Mouse (Mus musculus): ENCODE data around the gene Smim5. TPM values are rescaled to one million over a fixed set of nuclear protein-coding genes. Genes with fewer than 3 reads are reported as not detected.

The Smim5 gene
- polyA plus RNA-seq, 1 experiment from 2014 or later = 4.1 TPM

DNA sequence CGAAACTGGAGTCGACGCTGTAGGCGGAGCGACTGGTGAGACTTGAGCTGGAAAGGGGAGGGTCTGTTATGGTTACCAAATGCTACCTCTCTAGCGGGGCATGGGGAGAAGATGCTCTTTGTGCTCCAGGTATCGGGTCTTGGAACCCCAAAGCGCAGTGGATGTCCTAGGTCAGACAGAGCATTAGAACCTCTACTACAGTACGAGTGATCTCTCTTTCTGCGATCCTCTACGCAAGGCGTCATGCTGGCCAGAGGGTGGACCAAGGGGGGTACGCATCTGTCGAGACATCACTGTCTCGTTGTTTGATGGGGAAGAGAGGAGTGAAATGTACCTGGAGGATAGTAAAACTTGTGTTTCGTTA, 34.0 kb downstream of the Smim5 start:
- H3K27ac ChIP-seq = peak overlapping the region; percentile 59; the same call in 1 of the 2 replicates

DNA sequence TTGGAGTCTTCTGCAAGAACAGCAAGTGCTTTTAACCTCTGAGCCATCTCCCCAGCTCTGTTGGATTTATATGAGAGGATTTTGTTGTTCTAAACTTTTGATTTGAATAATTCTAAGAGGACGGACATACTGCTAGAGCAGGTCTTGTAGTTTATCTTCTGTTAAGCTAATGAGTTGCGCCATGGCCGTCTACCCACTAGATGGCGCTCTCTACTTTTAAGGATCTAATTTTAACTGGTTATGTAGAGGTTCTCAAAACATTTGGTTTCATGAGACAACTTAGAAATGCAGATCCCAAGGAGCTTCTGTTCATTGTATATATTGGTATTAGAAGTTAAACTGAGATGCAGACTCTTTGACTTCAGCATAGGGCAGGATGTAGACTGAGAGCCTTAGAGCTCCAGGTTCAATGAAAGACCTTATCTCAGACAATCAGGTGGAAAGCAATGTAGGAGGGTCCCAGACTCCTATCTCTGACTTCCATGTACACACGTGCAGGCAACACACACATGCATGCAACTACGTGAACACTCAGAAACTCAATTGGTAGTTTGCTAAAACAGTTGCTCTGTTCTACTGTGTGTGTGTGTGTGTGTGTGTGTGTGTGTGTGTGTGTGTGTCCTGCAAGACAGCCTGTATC, 40.0 kb downstream of the Smim5 start:
- ATAC-seq (replicated peaks; ENCODE audit: low FRiP score) = no peak
- no peak overlapping the region for H3K4me3 ChIP-seq (replicated peaks)
- no peak overlapping the region for H3K4me2 ChIP-seq
- H3K9me3 ChIP-seq (replicated peaks) = no peaks in the 10 kb centered on the region
- WGBS = 37% methylated on average over 6 of the region's 6 CpGs
- H3K27ac ChIP-seq = no peak overlapping the region
- no peaks in the 10 kb centered on the region for H3K27me3 ChIP-seq
- no peak overlapping the region for H3K9ac ChIP-seq
- H3K4me1 ChIP-seq = peaks cover 2% of the 10 kb centered on the region
- peaks cover 88% of the 10 kb centered on the region for H3K36me3 ChIP-seq

More for the DNA sequence above, 34.0 kb downstream of the Smim5 start:
- Histone ChIP-seq H3K36me3 (peaks cover 32% of the 10 kb centered on the region), H3K4me1 (peaks cover 23% of the 10 kb centered on the region), H3K27me3 (no peaks in the 10 kb centered on the region), H3K4me2 (peak overlapping the region; percentile 88), H3K9ac (peak overlapping the region; percentile 81), H3K4me3 (replicated peaks) (peak overlapping the region; percentile 96), H3K9me3 (replicated peaks) (no peaks in the 10 kb centered on the region)
- peak; percentile 31 for ATAC-seq (replicated peaks; ENCODE audit: low FRiP score)
- WGBS = under 1% methylated on average over 16 of the region's 16 CpGs

DNA sequence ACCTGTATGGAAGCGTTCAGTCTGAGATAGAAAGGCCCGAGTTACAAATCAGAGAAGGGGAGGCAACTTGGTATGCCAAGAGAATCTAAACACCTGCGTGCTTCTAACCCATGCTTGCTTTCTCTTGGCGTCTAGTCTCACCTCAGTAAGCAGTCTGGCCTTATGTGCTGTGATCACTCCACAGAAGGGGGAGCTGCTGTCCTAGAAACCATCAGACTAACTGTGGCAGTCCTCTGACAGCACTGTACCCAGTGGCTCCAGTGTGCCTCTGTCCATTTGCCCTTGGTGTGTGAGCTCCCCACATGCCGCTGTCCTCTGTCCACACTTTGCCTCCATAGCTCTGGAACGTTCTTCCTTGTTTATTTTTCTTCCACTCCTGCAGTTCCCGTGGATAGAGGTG, 42.2 kb downstream of the Smim5 start:
- Histone ChIP-seq H3K4me1 (no peaks in the 10 kb centered on the region), H3K27ac (no peak overlapping the region), H3K9ac (no peak overlapping the region), H3K4me2 (no peak overlapping the region), H3K27me3 (no peaks in the 10 kb centered on the region), H3K4me3 (replicated peaks) (no peak overlapping the region), H3K9me3 (replicated peaks) (no peaks in the 10 kb centered on the region), H3K36me3 (peaks cover 95% of the 10 kb centered on the region)
- WGBS = 78% methylated on average over 7 of the region's 7 CpGs
- no peak for ATAC-seq (replicated peaks; ENCODE audit: low FRiP score)

DNA sequence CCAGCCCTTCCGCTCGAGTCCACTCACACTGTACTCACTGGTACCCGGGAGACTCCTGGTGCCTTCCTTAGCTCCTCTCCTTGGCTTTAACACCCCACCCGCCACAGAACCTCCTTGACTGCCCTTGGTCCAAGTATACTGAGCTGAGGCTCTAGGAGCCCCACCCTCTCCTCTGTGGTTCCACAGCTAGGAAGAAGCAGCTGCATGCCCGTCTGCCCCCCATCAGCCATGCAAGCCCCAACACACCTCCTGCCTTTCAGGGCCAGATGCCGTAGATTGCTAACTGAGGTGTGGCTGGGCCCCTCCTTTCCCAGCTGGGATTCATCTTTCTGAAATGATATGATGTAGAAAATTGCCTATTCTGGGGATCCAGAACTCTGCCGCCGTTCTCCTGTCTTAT, 45.5 kb downstream of the Smim5 start:
- Histone ChIP-seq H3K27ac (no peak overlapping the region), H3K27me3 (no peaks in the 10 kb centered on the region), H3K4me1 (no peaks in the 10 kb centered on the region), H3K4me2 (no peak overlapping the region), H3K9ac (no peak overlapping the region), H3K36me3 (peaks cover 94% of the 10 kb centered on the region), H3K9me3 (replicated peaks) (no peaks in the 10 kb centered on the region), H3K4me3 (replicated peaks) (no peak overlapping the region)
- WGBS = 88% methylated on average over 8 of the region's 8 CpGs
- ATAC-seq (replicated peaks; ENCODE audit: low FRiP score) = no peak

DNA sequence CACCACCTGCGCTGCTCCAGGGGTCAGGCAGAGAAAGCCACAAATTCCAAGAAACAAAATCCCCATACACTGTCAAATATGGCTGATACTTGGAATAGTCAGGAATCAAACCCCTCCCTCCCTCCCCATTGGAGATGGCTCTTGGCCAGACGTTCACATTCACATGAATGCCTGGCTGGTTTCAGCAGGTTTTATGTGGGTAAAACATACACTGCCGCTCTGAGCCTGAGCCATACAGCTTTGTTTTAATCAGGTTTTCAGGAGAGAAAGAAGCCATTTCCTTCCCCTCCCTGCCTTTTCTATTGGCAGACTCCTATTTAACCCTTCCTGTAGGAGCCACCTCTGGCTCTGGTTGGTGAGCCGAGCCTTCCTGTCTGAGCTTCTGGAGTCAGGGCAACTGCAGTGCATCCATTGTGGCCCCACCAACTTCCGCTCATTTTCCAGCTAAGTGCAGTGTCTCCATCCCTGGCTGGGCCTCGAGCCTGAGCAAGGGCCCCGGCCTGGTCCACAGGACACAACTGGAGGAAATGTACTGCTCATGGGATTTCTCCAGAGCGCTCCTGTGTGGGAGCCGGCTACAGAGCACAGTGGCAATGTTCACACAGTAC, 46.6 kb downstream of the Smim5 start:
- no peaks in the 10 kb centered on the region for H3K27me3 ChIP-seq
- peak overlapping the region; percentile 41; the same call in 1 of the 2 replicates for H3K27ac ChIP-seq
- no peak for ATAC-seq (replicated peaks; ENCODE audit: low FRiP score)
- H3K36me3 ChIP-seq = peaks cover 94% of the 10 kb centered on the region
- no peaks in the 10 kb centered on the region for H3K9me3 ChIP-seq (replicated peaks)
- H3K4me1 ChIP-seq = no peaks in the 10 kb centered on the region
- no peak overlapping the region for H3K4me3 ChIP-seq (replicated peaks)
- H3K4me2 ChIP-seq = no peak overlapping the region
- H3K9ac ChIP-seq = no peak overlapping the region
- 83% methylated on average over 9 of the region's 9 CpGs for WGBS

DNA sequence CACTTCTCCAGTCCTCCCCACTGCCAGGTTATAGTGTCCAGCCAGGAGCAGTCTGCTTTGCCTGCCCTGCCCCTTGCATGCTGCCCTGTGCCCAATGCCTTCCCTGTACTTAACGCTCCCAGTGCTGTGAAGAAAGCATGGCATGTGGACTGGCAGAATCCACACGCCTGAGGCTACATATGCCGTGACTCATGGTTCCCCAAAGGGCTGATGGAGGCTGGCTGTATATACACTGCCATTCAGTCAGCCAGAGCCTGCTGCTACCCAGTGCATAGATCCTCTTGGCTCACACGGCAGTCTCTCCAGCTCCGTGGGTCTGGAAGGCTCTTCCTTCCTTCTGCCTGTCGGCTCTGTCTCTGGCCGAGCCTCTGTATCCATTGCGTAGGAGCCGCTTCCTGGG, 48.5 kb downstream of the Smim5 start:
- H3K9ac ChIP-seq = no peak overlapping the region
- no peak for ATAC-seq (replicated peaks; ENCODE audit: low FRiP score)
- no peak overlapping the region for H3K4me3 ChIP-seq (replicated peaks)
- H3K27me3 ChIP-seq = no peaks in the 10 kb centered on the region
- no peak overlapping the region for H3K4me2 ChIP-seq
- WGBS = 84% methylated on average over 9 of the region's 9 CpGs
- H3K4me1 ChIP-seq = no peaks in the 10 kb centered on the region
- peaks cover 95% of the 10 kb centered on the region for H3K36me3 ChIP-seq
- H3K27ac ChIP-seq = no peak overlapping the region
- no peaks in the 10 kb centered on the region for H3K9me3 ChIP-seq (replicated peaks)

DNA sequence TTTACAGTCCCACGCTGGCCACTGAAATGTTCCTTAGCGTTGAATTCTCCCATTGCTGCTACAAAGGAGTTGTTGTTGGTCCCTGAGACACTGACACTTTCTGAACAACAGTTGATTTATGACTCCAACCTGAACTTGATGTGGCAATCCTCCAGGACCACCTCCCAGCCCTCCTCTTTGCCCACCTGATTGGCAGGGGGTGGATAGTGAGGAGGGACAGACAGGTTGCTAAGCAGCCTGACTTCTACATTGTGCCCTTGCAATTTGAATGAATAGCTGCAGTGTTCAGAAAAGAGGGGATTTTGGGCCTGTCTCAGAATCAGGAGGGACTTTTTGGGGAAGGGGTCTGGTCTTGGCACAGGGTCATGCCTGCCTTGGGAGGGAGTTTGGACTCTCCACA, 51.0 kb downstream of the Smim5 start:
- H3K4me3 ChIP-seq (replicated peaks) = no peak overlapping the region
- no peaks in the 10 kb centered on the region; the same call in 1 of the 2 replicates for H3K4me1 ChIP-seq
- no peak for ATAC-seq (replicated peaks; ENCODE audit: low FRiP score)
- 84% methylated on average over 2 of the region's 2 CpGs for WGBS
- no peaks in the 10 kb centered on the region for H3K27me3 ChIP-seq
- no peak overlapping the region for H3K27ac ChIP-seq
- H3K36me3 ChIP-seq = peaks cover 96% of the 10 kb centered on the region
- no peaks in the 10 kb centered on the region for H3K9me3 ChIP-seq (replicated peaks)
- no peak overlapping the region for H3K4me2 ChIP-seq
- no peak overlapping the region for H3K9ac ChIP-seq

DNA sequence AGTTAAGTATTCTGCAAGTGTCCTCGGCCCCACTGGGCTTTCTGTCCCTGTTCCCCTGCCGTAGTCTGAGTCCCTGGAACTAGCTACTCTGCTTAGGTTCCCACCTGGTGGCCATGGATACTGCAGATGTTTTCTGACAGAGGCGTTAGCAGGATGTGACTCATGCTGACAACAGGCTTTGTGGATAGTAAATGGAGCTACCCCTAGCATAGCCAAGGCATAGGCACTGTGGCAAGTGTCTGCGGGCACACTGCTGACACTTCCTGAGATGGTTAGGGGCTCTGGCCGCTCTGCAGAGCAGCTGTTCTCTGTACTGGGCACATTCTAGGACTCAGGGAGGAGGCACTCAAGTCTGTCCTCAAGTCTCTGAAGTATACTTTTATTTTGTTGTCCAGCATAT, 54.9 kb downstream of the Smim5 start:
- no peak for ATAC-seq (replicated peaks; ENCODE audit: low FRiP score)
- H3K9me3 ChIP-seq (replicated peaks) = no peaks in the 10 kb centered on the region
- H3K36me3 ChIP-seq = peaks cover 90% of the 10 kb centered on the region
- H3K4me1 ChIP-seq = no peaks in the 10 kb centered on the region; the same call in 1 of the 2 replicates
- no peak overlapping the region for H3K4me2 ChIP-seq
- no peak overlapping the region for H3K9ac ChIP-seq
- 85% methylated on average over 5 of the region's 5 CpGs for WGBS
- H3K4me3 ChIP-seq (replicated peaks) = no peak overlapping the region
- no peak overlapping the region for H3K27ac ChIP-seq
- no peaks in the 10 kb centered on the region for H3K27me3 ChIP-seq

DNA sequence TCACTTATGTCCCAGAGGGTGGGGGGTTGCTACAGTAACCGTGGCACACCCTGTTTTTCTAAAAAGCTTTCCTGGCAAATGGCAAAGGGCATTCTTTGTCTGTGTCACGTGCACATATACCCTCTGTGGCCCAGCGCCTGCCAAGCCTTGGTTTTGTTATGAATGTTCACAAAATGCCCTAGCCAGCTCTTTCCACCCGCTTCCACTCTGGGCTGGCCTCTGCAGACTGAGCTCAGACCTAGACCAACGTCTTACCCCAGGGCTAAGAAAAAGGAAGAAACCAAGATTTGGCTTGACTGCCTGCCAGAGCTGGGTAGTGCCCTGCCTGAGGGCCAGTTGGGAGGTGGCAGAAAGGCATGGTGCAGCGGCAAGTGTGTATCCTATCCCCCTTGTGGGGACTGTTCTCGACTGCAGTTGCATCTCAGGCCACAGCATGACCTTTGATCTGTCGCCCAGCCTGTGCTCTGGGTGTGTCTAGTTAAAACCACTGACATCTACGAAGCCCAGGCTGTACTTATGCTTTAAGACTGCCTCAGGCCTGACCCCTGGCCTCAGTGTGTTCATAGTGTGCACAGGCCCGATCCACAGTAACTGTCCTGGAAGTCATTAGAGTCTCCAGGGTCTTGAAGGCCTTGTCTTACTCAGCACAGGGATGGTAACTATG, 55.6 kb downstream of the Smim5 start:
- H3K36me3 ChIP-seq = peaks cover 90% of the 10 kb centered on the region

More for the DNA sequence above, 55.6 kb downstream of the Smim5 start:
- Histone ChIP-seq H3K4me2 (no peak overlapping the region), H3K4me3 (replicated peaks) (no peak overlapping the region), H3K27me3 (no peaks in the 10 kb centered on the region), H3K27ac (no peak overlapping the region), H3K9ac (no peak overlapping the region), H3K9me3 (replicated peaks) (no peaks in the 10 kb centered on the region), H3K4me1 (no peaks in the 10 kb centered on the region; the same call in 1 of the 2 replicates)
- 73% methylated on average over 10 of the region's 10 CpGs for WGBS
- ATAC-seq (replicated peaks; ENCODE audit: low FRiP score) = no peak

Other genes starting within 250 kb of the Smim5 start
- gene Grb2, start 191.4 kb upstream of the Smim5 start, polyA plus RNA-seq (2015; fragmentation: Nextera tagmentation; extraction: Ambion mirVana) = 92.0 and 98.4 TPM in 2 replicates
- 26.6 and 27.0 TPM in 2 replicates for gene Tmem94, start 134.5 kb upstream of the Smim5 start, polyA plus RNA-seq (2015; fragmentation: Nextera tagmentation; extraction: Ambion mirVana)
- gene Caskin2, start 86.3 kb upstream of the Smim5 start, polyA plus RNA-seq (2015; fragmentation: Nextera tagmentation; extraction: Ambion mirVana) = 17.3 and 20.9 TPM in 2 replicates
- 37.3 and 39.8 TPM in 2 replicates for gene Tsen54, start 85.2 kb upstream of the Smim5 start, polyA plus RNA-seq (2015; fragmentation: Nextera tagmentation; extraction: Ambion mirVana)
- 39.1 and 41.0 TPM in 2 replicates for gene Llgl2, start 75.9 kb upstream of the Smim5 start, polyA plus RNA-seq (2015; fragmentation: Nextera tagmentation; extraction: Ambion mirVana)
- 8.0 and 11.1 TPM in 2 replicates for gene Myo15b, start 41.6 kb upstream of the Smim5 start, polyA plus RNA-seq (2015; fragmentation: Nextera tagmentation; extraction: Ambion mirVana)
- gene Smim6, start 12.1 kb downstream of the Smim5 start, polyA plus RNA-seq (2015; fragmentation: Nextera tagmentation; extraction: Ambion mirVana) = 9.1 and 9.9 TPM in 2 replicates
- gene Sap30bp, start 33.3 kb downstream of the Smim5 start, polyA plus RNA-seq (2015; fragmentation: Nextera tagmentation; extraction: Ambion mirVana) = 41.6 and 44.5 TPM in 2 replicates
- 21.3 and 24.3 TPM in 2 replicates for gene Recql5, start 33.5 kb downstream of the Smim5 start, polyA plus RNA-seq (2015; fragmentation: Nextera tagmentation; extraction: Ambion mirVana)
- gene Itgb4, start 74.7 kb downstream of the Smim5 start, polyA plus RNA-seq (2015; fragmentation: Nextera tagmentation; extraction: Ambion mirVana) = 2.1 and 2.7 TPM in 2 replicates
- 194 and 208 TPM in 2 replicates for gene Galk1, start 112.8 kb downstream of the Smim5 start, polyA plus RNA-seq (2015; fragmentation: Nextera tagmentation; extraction: Ambion mirVana)
- 1,673 and 1,817 TPM in 2 replicates for gene H3f3b, start 128.0 kb downstream of the Smim5 start, polyA plus RNA-seq (2015; fragmentation: Nextera tagmentation; extraction: Ambion mirVana)
- 37.3 and 40.1 TPM in 2 replicates for gene Unk, start 130.4 kb downstream of the Smim5 start, polyA plus RNA-seq (2015; fragmentation: Nextera tagmentation; extraction: Ambion mirVana)
- 1.3 and 1.5 TPM in 2 replicates for gene Unc13d, start 178.0 kb downstream of the Smim5 start, polyA plus RNA-seq (2015; fragmentation: Nextera tagmentation; extraction: Ambion mirVana)
- gene Wbp2, start 187.0 kb downstream of the Smim5 start, polyA plus RNA-seq (2015; fragmentation: Nextera tagmentation; extraction: Ambion mirVana) = 82.1 and 101 TPM in 2 replicates
- 21.4 and 24.6 TPM in 2 replicates for gene Trim47, start 227.2 kb downstream of the Smim5 start, polyA plus RNA-seq (2015; fragmentation: Nextera tagmentation; extraction: Ambion mirVana)
- gene Trim65, start 231.2 kb downstream of the Smim5 start, polyA plus RNA-seq (2015; fragmentation: Nextera tagmentation; extraction: Ambion mirVana) = 4.5 and 5.4 TPM in 2 replicates
- 102 and 112 TPM in 2 replicates for gene Mrpl38, start 238.9 kb downstream of the Smim5 start, polyA plus RNA-seq (2015; fragmentation: Nextera tagmentation; extraction: Ambion mirVana)

Measured in kidney, embryonic 15.5 days (tissue).